In the genomic region with DNA sequence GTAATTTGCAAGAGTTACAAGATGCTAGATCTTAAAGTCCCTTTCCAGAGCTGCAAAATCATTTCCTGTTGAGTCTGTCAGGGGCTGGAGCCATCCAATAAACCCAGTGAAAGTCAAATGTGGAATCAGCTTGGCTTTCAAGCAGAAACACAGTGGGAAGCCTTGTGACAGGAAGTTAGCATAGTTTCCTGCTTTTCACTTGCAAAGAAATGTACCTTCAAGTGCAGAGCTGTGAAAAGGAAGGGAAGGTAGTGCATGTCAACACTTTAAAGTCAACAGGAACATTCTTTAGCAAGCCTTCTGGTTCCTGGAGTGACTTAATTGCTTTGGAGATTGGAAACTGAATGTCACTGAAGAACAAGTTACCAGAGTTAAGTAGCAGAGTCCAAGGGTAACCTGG, we compare ENCODE assay signal across 28 mouse cellular contexts.
DNase-seq lines count a peak whose midpoint lies in the region; ATAC-seq and TF ChIP-seq lines count a peak whose summit lies in the region.
"Had no signal": no experiment of that assay in that cellular context is flagged by ENCODE, and none has a peak within 500 bp of the region (broad histone marks: within the 10 kb centered on the region; RNA-seq: fewer than 3 reads in every experiment).

No protein-coding gene starts in this region.

- H3K27ac ChIP-seq in heart, postnatal 0 days (ENCODE audit: low read depth), result no peak overlapping the region
- no peak overlapping the region for H3K27ac ChIP-seq in kidney, embryonic 14.5 days (ENCODE audit: low read depth, low read length)
- H3K27ac ChIP-seq: heart, embryonic 10.5 days; heart, embryonic 15.5 days; hindbrain, embryonic 10.5 days; hindbrain, embryonic 15.5 days; limb, embryonic 12.5 days; liver, embryonic 15.5 days; lung, embryonic 15.5 days; midbrain, embryonic 13.5 days; neural tube, embryonic 13.5 days had no signal

- no peak for ATAC-seq in heart, postnatal 0 days (ENCODE audit: insufficient read depth, low read depth)
- ATAC-seq in kidney, embryonic 14.5 days (ENCODE audit: low FRiP score, low TSS enrichment), result no peak
- ATAC-seq: CD4-positive, CD25-positive, alpha-beta regulatory T cell, adult 4 months; forebrain, postnatal 0 days; inflammation-experienced regulatory T-cells, adult 6 months; midbrain, embryonic 13.5 days had no signal

- TF ChIP-seq CTCF in heart, postnatal 0 days (IDR thresholded peaks at IDR 0.05; ENCODE audit: low read depth), result no peak

- H3K4me1 ChIP-seq in heart, postnatal 0 days (ENCODE audit: control insufficient read depth, insufficient read depth), result no peaks in the 10 kb centered on the region
- H3K4me1 ChIP-seq in kidney, embryonic 14.5 days (ENCODE audit: control insufficient read depth, insufficient read depth, low read length), result no peaks in the 10 kb centered on the region
- H3K4me1 ChIP-seq: heart, embryonic 10.5 days; heart, embryonic 15.5 days; hindbrain, embryonic 10.5 days; hindbrain, embryonic 15.5 days; limb, embryonic 12.5 days; liver, embryonic 15.5 days; lung, embryonic 15.5 days; midbrain, embryonic 13.5 days; neural tube, embryonic 13.5 days had no signal

- no peaks in the 10 kb centered on the region for H3K27me3 ChIP-seq in heart, postnatal 0 days (ENCODE audit: control insufficient read depth, insufficient read depth, low read length)
- H3K27me3 ChIP-seq in kidney, embryonic 14.5 days (ENCODE audit: control insufficient read depth, insufficient read depth, low read length), result no peaks in the 10 kb centered on the region
- H3K27me3 ChIP-seq: heart, embryonic 15.5 days; hindbrain, embryonic 15.5 days; limb, embryonic 12.5 days; liver, embryonic 15.5 days; lung, embryonic 15.5 days; megakaryocyte, embryonic 14.5 days; midbrain, embryonic 13.5 days; neural tube, embryonic 13.5 days had no signal

- DNase-seq in heart, postnatal 0 days (ENCODE audit: low spot score), result peak; percentile 7
- no peak for DNase-seq in heart, postnatal 25 days (ENCODE audit: low spot score)
- peak; percentile 86 for DNase-seq in R1 (ENCODE audit: low read depth, low spot score)
- DNase-seq in embryo, embryonic 10.5 days (ENCODE audit: low spot score), result peak; percentile 16
- no peak for DNase-seq in kidney, postnatal 10 days
- DNase-seq in adrenal gland, postnatal 14 days, result no peak
- DNase-seq: adrenal gland, postnatal 25 days; cerebellum, adult 18-20 months; cerebellum, postnatal 25 days; forebrain, postnatal 0 days; gastrocnemius, postnatal 14 days; kidney, adult 11 months; layer of hippocampus, postnatal 36 days; thymus, postnatal 4 days had no signal

- H3K9me3 ChIP-seq in heart, postnatal 0 days (replicated peaks; ENCODE audit: control insufficient read depth, low read length), result no peaks in the 10 kb centered on the region
- no peaks in the 10 kb centered on the region for H3K9me3 ChIP-seq in kidney, embryonic 14.5 days (ENCODE audit: control insufficient read depth, low read length)
- H3K9me3 ChIP-seq: heart, embryonic 10.5 days; heart, embryonic 15.5 days; hindbrain, embryonic 10.5 days; hindbrain, embryonic 15.5 days; limb, embryonic 12.5 days; liver, embryonic 15.5 days; lung, embryonic 15.5 days; megakaryocyte, embryonic 14.5 days; midbrain, embryonic 13.5 days; neural tube, embryonic 13.5 days had no signal

- no peak overlapping the region for H3K9ac ChIP-seq in heart, postnatal 0 days (replicated peaks; ENCODE audit: low read depth, low read length)
- H3K9ac ChIP-seq in kidney, embryonic 14.5 days (ENCODE audit: low read depth, low read length), result no peak overlapping the region
- H3K9ac ChIP-seq: forebrain, postnatal 0 days; heart, embryonic 15.5 days; hindbrain, embryonic 15.5 days; limb, embryonic 12.5 days; liver, embryonic 15.5 days; lung, embryonic 15.5 days; midbrain, embryonic 13.5 days; neural tube, embryonic 13.5 days had no signal

- H3K4me2 ChIP-seq in heart, postnatal 0 days (ENCODE audit: low read depth, low read length), result no peak overlapping the region
- H3K4me2 ChIP-seq in kidney, embryonic 14.5 days (replicated peaks; ENCODE audit: low read depth, low read length), result no peak overlapping the region
- H3K4me2 ChIP-seq: heart, embryonic 15.5 days; hindbrain, embryonic 15.5 days; limb, embryonic 12.5 days; liver, embryonic 15.5 days; lung, embryonic 15.5 days; midbrain, embryonic 13.5 days; neural tube, embryonic 13.5 days had no signal

- H3K4me3 ChIP-seq in heart, postnatal 0 days (ENCODE audit: low read depth, low read length), result no peak overlapping the region
- H3K4me3 ChIP-seq in kidney, embryonic 14.5 days (ENCODE audit: low read length), result no peak overlapping the region
- H3K4me3 ChIP-seq: erythroblast, embryonic 14.5 days; heart, embryonic 10.5 days; heart, embryonic 15.5 days; hindbrain, embryonic 10.5 days; hindbrain, embryonic 15.5 days; limb, embryonic 12.5 days; liver, embryonic 15.5 days; lung, embryonic 15.5 days; megakaryocyte, embryonic 14.5 days; midbrain, embryonic 13.5 days; neural tube, embryonic 13.5 days had no signal

- TF ChIP-seq EP300 in heart, postnatal 0 days (IDR thresholded peaks at IDR 0.05; ENCODE audit: low read depth), result no peak

- no peaks in the 10 kb centered on the region for H3K36me3 ChIP-seq in heart, postnatal 0 days (replicated peaks; ENCODE audit: control insufficient read depth, insufficient read depth, low read length)
- H3K36me3 ChIP-seq in kidney, embryonic 14.5 days (ENCODE audit: control insufficient read depth, insufficient read depth, low read length), result no peaks in the 10 kb centered on the region
- H3K36me3 ChIP-seq: heart, embryonic 10.5 days; heart, embryonic 15.5 days; hindbrain, embryonic 10.5 days; hindbrain, embryonic 15.5 days; limb, embryonic 12.5 days; liver, embryonic 15.5 days; lung, embryonic 15.5 days; midbrain, embryonic 13.5 days; neural tube, embryonic 13.5 days had no signal

- intact Hi-C loops in heart, postnatal 25 days (cut with DNase I), result no loop called here

Comparison
In these comparisons a context has a peak if more than half of its experiments do, and no peak if none do; other contexts are left out.
1. DNase-seq: peak in heart, postnatal 0 days (single experiment), R1 (single experiment) and embryo, embryonic 10.5 days (single experiment); none in heart, postnatal 25 days (single experiment), kidney, postnatal 10 days (single experiment) and adrenal gland, postnatal 14 days (single experiment).